ENCODE assay signal across 13 mouse cellular contexts in genomic region chr5:92797981-92798380, GRCm38 (mm10).
"Had no signal": no experiment of that assay in that cellular context is flagged by ENCODE, and none has a peak within 500 bp of the region (broad histone marks: within the 10 kb centered on the region; RNA-seq: fewer than 3 reads in every experiment).

No protein-coding gene starts in this region.

- H3K27me3 ChIP-seq: limb, embryonic 12.5 days; liver, embryonic 15.5 days; midbrain, embryonic 13.5 days had no signal

- H3K4me3 ChIP-seq: layer of hippocampus, adult 2 months; limb, embryonic 12.5 days; liver, embryonic 15.5 days; midbrain, embryonic 13.5 days had no signal

- H3K27ac ChIP-seq: layer of hippocampus, adult 2 months; limb, embryonic 12.5 days; liver, embryonic 15.5 days; midbrain, embryonic 13.5 days had no signal

- H3K9ac ChIP-seq: limb, embryonic 12.5 days; liver, embryonic 15.5 days; midbrain, embryonic 13.5 days had no signal

- H3K4me2 ChIP-seq: limb, embryonic 12.5 days; liver, embryonic 15.5 days; midbrain, embryonic 13.5 days had no signal

- DNase-seq: kidney, adult 9 months; kidney, postnatal 4 days; liver; lung, adult 2 months; lung, postnatal 36 days; right cerebral cortex, postnatal 14 days; thymus, adult 18-20 months; thymus, postnatal 25 days had no signal

- H3K36me3 ChIP-seq: limb, embryonic 12.5 days; liver, embryonic 15.5 days; midbrain, embryonic 13.5 days had no signal

- H3K9me3 ChIP-seq: liver, embryonic 15.5 days; midbrain, embryonic 13.5 days had no signal

- ATAC-seq: lung, postnatal 0 days; midbrain, embryonic 13.5 days had no signal

- H3K4me1 ChIP-seq: limb, embryonic 12.5 days; liver, embryonic 15.5 days had no signal
